Mouse (Mus musculus) cerebellum, adult 2 months (tissue): Measurements from ENCODE around the gene Tigd4. TPM values are rescaled to one million over a fixed set of nuclear protein-coding genes. Genes with fewer than 3 reads are reported as not detected.

Source experiments
- DNase-seq, 2 experiments: peaks; one replicate each; pipeline ENCODE4 v3.0.0; 2021
- H3K27ac ChIP-seq: fragments of 200-500 bp; 2 replicates; pipeline ENCODE4 v1.5.1; 2012; ENCODE audit warnings: low read length, control low read depth, inconsistent platforms; ENCODE audit not compliant: insufficient read depth
- H3K27me3 ChIP-seq: fragments of 200-500 bp; 2 replicates; pipeline ENCODE4 v1.6.1; 2012; ENCODE audit warnings: inconsistent platforms, mild to moderate bottlenecking, low read length, moderate library complexity; ENCODE audit not compliant: control insufficient read depth, insufficient read depth
- H3K4me1 ChIP-seq: fragments of 200-500 bp; 2 replicates; pipeline ENCODE4 v1.6.1; 2011; ENCODE audit warnings: low read length; ENCODE audit not compliant: control insufficient read depth, insufficient read depth
- H3K4me3 ChIP-seq: fragments of 200-500 bp; replicated peaks from 2 replicates; pipeline ENCODE3; 2011; ENCODE audit warnings: mild to moderate bottlenecking, low read depth, low read length, control low read depth; ENCODE audit not compliant: insufficient read depth
- CTCF ChIP-seq: fragments of 200-500 bp; IDR thresholded peaks from 2 replicates; pipeline ENCODE4 v1.5.1; 2011; ENCODE audit warnings: low read depth, mild to moderate bottlenecking, control low read depth, low read length, moderate library complexity, borderline replicate concordance; ENCODE audit not compliant: insufficient read depth
- POLR2A ChIP-seq: fragments of 200-500 bp; IDR thresholded peaks from 2 replicates; pipeline ENCODE4 v1.6.1; 2011; ENCODE audit warnings: low read length, control low read depth, borderline replicate concordance; ENCODE audit not compliant: insufficient read depth
- WGBS: fragments of 180-500 bp; shearing (Covaris S2); methylation state at CpG from one replicate; pipeline ENCODE4 v1.1.7; 2018; 5-methylcytosine and 5-hydroxymethylcytosine counted together
- polyA plus RNA-seq: library from polyadenylated mRNA; depleted of rRNA; stranded (reverse); fragments of >200 nt; gene quantifications from 2 replicates; pipeline ENCODE4 v1.2.3, GENCODE M21; 2012

Tigd4 gene
- polyA plus RNA-seq, 1 experiment: 0.11 TPM

- Histone ChIP-seq H3K27me3 (no peaks in the 10 kb centered on the region; the same call in 1 of the 2 replicates), H3K4me3 (no peak overlapping the region), H3K4me1 (no peaks in the 10 kb centered on the region), H3K27ac (no peak overlapping the region)
- no peak for DNase-seq
- 92% methylated on average over 6 of the region's 6 CpGs for WGBS
- no peak for TF ChIP-seq POLR2A
- TF ChIP-seq CTCF: no peak
Observed at GRCm38 (mm10) chr3:84597996-84598734, 4.8 kb downstream of the Tigd4 start.

GRCm38 (mm10) chr3:84598756-84599155 is 5.4 kb downstream of the Tigd4 start:
- 87% methylated on average over 6 of the region's 6 CpGs for WGBS
- Histone ChIP-seq H3K4me1 (no peaks in the 10 kb centered on the region), H3K4me3 (no peak overlapping the region), H3K27me3 (no peaks in the 10 kb centered on the region; the same call in 1 of the 2 replicates), H3K27ac (no peak overlapping the region)
- TF ChIP-seq CTCF (no peak), POLR2A (no peak)
- DNase-seq: no peak

- WGBS: 82% methylated on average over 9 of the region's 9 CpGs
- H3K4me3 ChIP-seq: no peak overlapping the region
- no peak for TF ChIP-seq CTCF
- no peak for TF ChIP-seq POLR2A
- H3K27ac ChIP-seq: no peak overlapping the region
- H3K27me3 ChIP-seq: no peaks in the 10 kb centered on the region
- H3K4me1 ChIP-seq: no peaks in the 10 kb centered on the region
- no peak for DNase-seq
Observed at GRCm38 (mm10) chr3:84601870-84602495, 8.6 kb downstream of the Tigd4 start.

DNA sequence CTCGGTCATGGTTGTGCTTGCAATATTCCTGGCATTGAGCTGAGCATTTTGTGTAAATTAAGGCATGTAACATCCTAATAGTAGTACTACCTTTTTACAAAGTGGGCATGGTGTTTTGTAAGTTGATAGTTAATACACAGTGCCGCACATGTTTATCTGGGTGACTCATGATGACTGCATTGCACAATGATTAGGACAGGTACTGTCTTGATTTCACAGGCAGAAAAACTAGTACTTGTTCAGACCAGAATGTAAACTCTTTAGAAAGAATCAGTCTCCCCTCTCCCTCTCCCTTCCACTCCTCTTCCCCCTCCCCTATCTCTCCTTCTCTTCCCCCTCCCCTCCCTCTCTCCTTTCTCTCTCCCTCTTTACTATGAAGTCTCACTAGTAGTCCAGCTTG is 9.4 kb downstream of the Tigd4 start:
- TF ChIP-seq POLR2A: no peak
- no peak for TF ChIP-seq CTCF
- DNase-seq: no peak
- Histone ChIP-seq H3K27me3 (no peaks in the 10 kb centered on the region), H3K4me3 (no peak overlapping the region), H3K4me1 (no peaks in the 10 kb centered on the region), H3K27ac (no peak overlapping the region)
- 99% methylated on average over 2 of the region's 2 CpGs for WGBS

- H3K4me3 ChIP-seq: no peak overlapping the region
- H3K27me3 ChIP-seq: no peaks in the 10 kb centered on the region
- TF ChIP-seq POLR2A (no peak), CTCF (no peak)
- WGBS: 68% methylated on average over 9 of the region's 9 CpGs
- no peak for DNase-seq
- no peaks in the 10 kb centered on the region; the same call in 1 of the 2 replicates for H3K4me1 ChIP-seq
- no peak overlapping the region for H3K27ac ChIP-seq
Observed at GRCm38 (mm10) chr3:84603212-84603611, 9.8 kb downstream of the Tigd4 start.

- H3K4me3 ChIP-seq: no peak overlapping the region
- no peak for TF ChIP-seq POLR2A
- no peak for TF ChIP-seq CTCF
- no peak overlapping the region for H3K27ac ChIP-seq
- no peak for DNase-seq
- WGBS: 28% methylated on average over 9 of the region's 9 CpGs
- H3K27me3 ChIP-seq: no peaks in the 10 kb centered on the region
- H3K4me1 ChIP-seq: no peaks in the 10 kb centered on the region; the same call in 1 of the 2 replicates
Observed at GRCm38 (mm10) chr3:84610183-84610710, 16.9 kb downstream of the Tigd4 start.

DNA sequence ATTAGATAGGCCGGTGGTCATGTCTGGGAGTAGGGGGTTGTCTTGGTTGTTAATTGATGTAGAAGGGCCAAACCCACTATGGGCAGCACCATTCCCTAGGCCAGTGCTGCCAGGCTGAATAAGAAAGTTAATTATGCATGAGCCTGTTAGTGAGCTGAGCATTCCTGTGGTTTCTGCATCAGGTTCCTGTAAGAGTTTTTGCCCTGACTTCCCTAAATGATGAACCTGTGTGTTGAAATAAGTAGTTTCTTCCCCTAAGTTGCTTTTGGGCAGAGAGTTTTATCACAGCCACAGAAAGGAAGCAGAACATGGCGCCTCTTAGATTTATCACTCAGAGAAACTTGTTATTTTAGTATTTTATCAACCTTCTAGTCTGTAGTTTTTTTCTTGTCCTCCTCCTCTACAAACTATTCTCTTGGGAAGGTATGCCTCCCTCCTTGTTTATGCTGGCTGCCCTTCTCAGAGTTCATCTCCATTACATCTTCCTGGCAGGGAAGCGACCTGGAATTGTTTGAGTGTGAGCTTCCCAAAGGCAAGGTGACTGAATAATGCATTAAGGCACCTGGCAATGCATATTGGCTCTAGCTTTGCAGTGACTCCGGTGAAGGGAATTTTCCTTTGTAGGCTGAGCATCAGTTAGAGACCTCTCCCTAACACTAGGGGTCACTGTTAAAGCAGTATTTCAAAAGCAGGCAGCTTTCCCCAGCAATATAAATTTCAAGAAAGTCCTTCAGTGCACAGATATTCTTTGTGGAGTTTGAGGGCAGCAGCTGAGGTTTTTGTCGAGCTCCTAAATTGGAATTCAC is 21.9 kb downstream of the Tigd4 start:
- DNase-seq: peak in 1 of 2 experiments; percentile 17

More for the DNA sequence above, 21.9 kb downstream of the Tigd4 start:
- TF ChIP-seq CTCF: peak; percentile 38; the same call in 1 of the 2 replicates
- TF ChIP-seq POLR2A: no peak
- Histone ChIP-seq H3K4me3 (no peak overlapping the region), H3K27me3 (no peaks in the 10 kb centered on the region), H3K4me1 (no peaks in the 10 kb centered on the region), H3K27ac (no peak overlapping the region)
- WGBS: 25% methylated on average over 5 of the region's 5 CpGs
